Mouse (Mus musculus): ENCODE data around the gene Nrk. TPM values are rescaled to one million over a fixed set of nuclear protein-coding genes. Genes with fewer than 3 reads are reported as not detected.

Nrk gene
- polyA plus RNA-seq, 1 experiment from 2014 or later, result 13.3 TPM

Other genes with a start within 250 kb of the Nrk start
- not detected in 2 replicates for gene Serpina7, start 170.8 kb downstream of the Nrk start, polyA plus RNA-seq (2014; fragmentation: Nextera tagmentation; extraction: Ambion mirVana)
- not detected in 2 replicates for gene 4930513O06Rik, start 171.8 kb downstream of the Nrk start, polyA plus RNA-seq (2014; fragmentation: Nextera tagmentation; extraction: Ambion mirVana)

Measured in kidney, embryonic 14.5 days (tissue).